Mouse (Mus musculus): ENCODE measurements around the gene Gm34653.

DNA sequence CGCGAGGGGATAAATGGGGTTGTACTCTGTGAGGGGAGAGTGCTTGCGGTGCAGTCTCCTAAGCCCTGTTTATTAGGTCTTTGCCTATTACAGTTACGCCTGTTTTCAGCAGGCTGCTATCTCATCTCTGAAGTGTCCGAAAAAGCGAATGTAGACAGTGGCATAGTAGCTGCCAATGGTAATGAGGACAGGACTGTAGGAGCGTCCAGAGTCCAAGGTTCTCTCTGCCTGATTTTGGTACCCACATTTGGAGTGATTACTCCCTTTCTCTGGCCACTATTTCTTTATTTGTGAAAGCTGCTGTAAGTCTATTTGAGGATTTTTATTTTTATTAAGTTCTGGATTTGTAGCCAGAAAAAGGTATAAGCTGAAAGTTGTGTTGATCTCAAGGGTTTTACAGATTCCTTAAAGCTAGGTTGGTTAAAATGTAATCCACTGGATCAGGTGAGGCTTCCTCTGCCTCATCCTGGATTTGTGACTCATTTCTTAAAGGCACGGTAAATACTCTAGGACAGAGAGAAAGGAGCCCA is 42.1 kb downstream of the Gm34653 start, which contains the start of gene Psmd5:
- TF ChIP-seq CTCF (conservative IDR thresholded peaks at IDR 0.05 in 1 of 2, IDR thresholded peaks at IDR 0.05 in 1 of 2; ENCODE audit: low read depth in 2 of 2, low read length in 2 of 2) (no peak), ZNF384 (IDR thresholded peaks at IDR 0.05; ENCODE audit: low read depth, low read length) (no peak), JUN (IDR thresholded peaks at IDR 0.05; ENCODE audit: insufficient read depth, low read depth, low read length) (no peak), UBTF (IDR thresholded peaks at IDR 0.05; ENCODE audit: low read depth, low read length) (no peak), POLR2A (IDR thresholded peaks at IDR 0.05; ENCODE audit: low read depth, low read length) (no peak), POLR2AphosphoS2 (IDR thresholded peaks at IDR 0.05; ENCODE audit: low read depth, low read length) (no peak), EP300 (IDR thresholded peaks at IDR 0.05; ENCODE audit: low read length) (no peak), MAFK (IDR thresholded peaks at IDR 0.05; ENCODE audit: insufficient replicate concordance, low read length) (no peak), RAD21 (IDR thresholded peaks at IDR 0.05; ENCODE audit: low read depth, low read length) (no peak), NRF1 (IDR thresholded peaks at IDR 0.05; ENCODE audit: low read depth, low read length) (no peak), CHD1 (IDR thresholded peaks at IDR 0.05; ENCODE audit: low read depth, low read length) (no peak), RCOR1 (conservative IDR thresholded peaks at IDR 0.05; ENCODE audit: low read depth, low read length) (no peak), E2F4 (IDR thresholded peaks at IDR 0.05; ENCODE audit: insufficient replicate concordance, low read depth, low read length) (no peak)
